Comparison of ENCODE assay signal across 7 mouse cellular contexts in the genomic region with DNA sequence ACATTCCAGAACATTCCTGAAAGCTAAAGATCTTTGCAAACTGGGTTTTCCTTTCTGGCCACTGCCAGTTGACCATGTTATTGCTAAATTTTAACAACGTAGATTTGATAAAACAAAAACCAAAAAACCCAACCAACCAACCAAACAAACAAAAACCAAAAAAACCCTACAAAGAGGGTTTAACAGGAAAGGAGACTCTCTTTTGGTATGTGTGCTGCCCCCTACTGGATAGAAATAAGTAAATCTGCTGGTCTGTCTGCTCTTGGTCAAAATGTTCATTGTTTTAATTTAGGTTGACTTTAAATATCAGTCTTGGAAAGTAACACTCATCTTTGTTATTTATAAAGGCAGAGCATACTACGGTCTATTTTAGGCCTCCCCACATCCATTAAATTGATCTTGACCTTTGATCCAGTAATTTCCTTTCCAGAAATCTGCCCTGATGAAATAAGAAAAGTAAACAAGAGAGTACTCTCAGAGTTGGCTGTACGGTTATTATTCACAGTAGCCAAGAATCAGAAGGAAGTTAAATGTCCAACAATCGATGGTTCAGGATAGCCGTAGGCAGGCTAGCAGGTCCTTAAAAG. TPM values are rescaled to one million over a fixed set of nuclear protein-coding genes. Genes with fewer than 3 reads are reported as not detected.
DNase-seq lines count a peak whose midpoint lies in the region; ATAC-seq and TF ChIP-seq lines count a peak whose summit lies in the region.

No protein-coding gene starts in this region.

- H3K36me3 ChIP-seq in kidney, postnatal 0 days (ENCODE audit: insufficient read depth, low read length) = no peaks in the 10 kb centered on the region

- no peaks in the 10 kb centered on the region for H3K27me3 ChIP-seq in kidney, postnatal 0 days (ENCODE audit: insufficient read depth, low read length)

- peak; percentile 83 for DNase-seq in kidney, postnatal 0 days (ENCODE audit: low spot score)
- no peak for DNase-seq in kidney, postnatal 25 days
- peak; percentile 9 for DNase-seq in MEL-GATA-1-ER (ENCODE audit: extremely low read depth, low read depth)
- DNase-seq in spleen, adult 18-20 months = no peak
- DNase-seq in left cerebral cortex, postnatal 36 days (ENCODE audit: low spot score in 2 of 2) = no peak

- no peak overlapping the region for H3K9ac ChIP-seq in kidney, postnatal 0 days (ENCODE audit: low read depth, low read length)

- intact Hi-C loops in left cerebral cortex, postnatal 36 days (cut with DNase I) = loop anchor here (5.0 kb wide), 1 partner anchor 121 kb away; no protein-coding TSS in a partner anchor

- peaks cover 25% of the 10 kb centered on the region for H3K4me1 ChIP-seq in kidney, postnatal 0 days (replicated peaks; ENCODE audit: insufficient read depth, low read length)

- TF ChIP-seq CTCF in kidney, postnatal 0 days (IDR thresholded peaks at IDR 0.05; ENCODE audit: low read depth) = peak; percentile 83

- 43% methylated on average over 5 of the region's 5 CpGs for WGBS in kidney, postnatal 0 days

- peak overlapping the region; percentile 78 for H3K27ac ChIP-seq in kidney, postnatal 0 days

- H3K4me2 ChIP-seq in kidney, postnatal 0 days (ENCODE audit: low read length) = no peak overlapping the region

- H3K9me3 ChIP-seq in kidney, postnatal 0 days (replicated peaks; ENCODE audit: low read length) = no peaks in the 10 kb centered on the region

- no peak overlapping the region for H3K4me3 ChIP-seq in kidney, postnatal 0 days (replicated peaks; ENCODE audit: low read depth, low read length)

- ATAC-seq in kidney, postnatal 0 days (replicated peaks; ENCODE audit: low FRiP score, low read depth) = no peak
- peak; percentile 71 for ATAC-seq in common myeloid progenitor, adult 5-6 weeks (replicated peaks; ENCODE audit: low read depth, poor library complexity, severe bottlenecking)
- ATAC-seq in megakaryocyte progenitor cell, adult 5-6 weeks (replicated peaks; ENCODE audit: poor library complexity) = peak; percentile 70

RNA-seq across cellular contexts. Expression of a gene that starts 54.7 kb away (rescaled TPM):
- polyA plus RNA-seq in kidney, postnatal 0 days (2015; fragmentation: Nextera tagmentation; extraction: Ambion mirVana) = 38.1 and 48.5 TPM in 2 replicates
- total RNA-seq in common myeloid progenitor, adult 5-6 weeks (2017) = 0.05 TPM in 2 replicates
- total RNA-seq in megakaryocyte progenitor cell, adult 5-6 weeks (2015) = 0.27 and 0.35 TPM in 2 replicates
- total RNA-seq in megakaryocyte progenitor cell, adult 5-6 weeks (2017) = 0.17 TPM in 1 of 2 replicates, not detected in the other
- 10 to 100 TPM in 1 of 2 experiments, 1 to 10 TPM in 1; 6.3 to 11.6 TPM for total RNA-seq in left cerebral cortex, postnatal 36 days (2021)

RNA-seq across cellular contexts. Expression of a gene that starts 57.9 kb away (rescaled TPM):
- 73.1 and 74.3 TPM in 2 replicates for polyA plus RNA-seq in kidney, postnatal 0 days (2015; fragmentation: Nextera tagmentation; extraction: Ambion mirVana)
- total RNA-seq in common myeloid progenitor, adult 5-6 weeks (2017) = 30.5 and 47.3 TPM in 2 replicates
- total RNA-seq in megakaryocyte progenitor cell, adult 5-6 weeks (2015) = 11.7 and 17.1 TPM in 2 replicates
- total RNA-seq in megakaryocyte progenitor cell, adult 5-6 weeks (2017) = 39.8 and 52.0 TPM in 2 replicates
- 10 to 100 TPM; 41.4 to 41.9 TPM for total RNA-seq in left cerebral cortex, postnatal 36 days (2021)

Comparison
In these comparisons a context has a peak if more than half of its experiments do, and no peak if none do; other contexts are left out.
1. DNase-seq: peak in kidney, postnatal 0 days (single experiment) and MEL-GATA-1-ER (single experiment); none in kidney, postnatal 25 days (0 of 2), spleen, adult 18-20 months (0 of 2) and left cerebral cortex, postnatal 36 days (0 of 2).